Mouse (Mus musculus): Measurements from ENCODE around the gene Lpcat3.

DNA sequence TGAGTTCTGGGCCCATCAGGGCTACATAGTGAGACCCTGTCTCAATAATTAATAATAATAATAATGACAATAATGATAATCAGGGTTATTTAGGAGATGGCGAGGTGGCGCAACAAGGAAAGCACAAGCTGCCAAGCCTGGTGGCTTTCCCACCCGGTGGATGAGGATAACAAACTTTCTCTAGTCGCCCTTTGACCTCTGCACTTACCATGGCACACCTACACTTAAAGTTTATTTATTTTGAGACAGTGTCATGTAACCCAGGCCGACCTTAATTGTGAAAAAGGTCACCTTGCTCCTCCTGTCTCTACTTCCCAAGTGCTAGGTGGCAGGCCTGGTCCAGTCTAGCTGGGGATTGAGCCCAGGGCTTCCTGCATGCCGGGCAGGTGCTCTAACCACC lies 35.9 kb downstream of the Lpcat3 start:
- TF ChIP-seq FLI1 (IDR thresholded peaks at IDR 0.05; ENCODE audit: low read length) (no peak), GATA1 (IDR thresholded peaks at IDR 0.05; ENCODE audit: borderline replicate concordance, low read length) (no peak)
